Mouse (Mus musculus) midbrain, embryonic 10.5 days (tissue): ENCODE data around the gene Akt2. TPM values are rescaled to one million over a fixed set of nuclear protein-coding genes. Genes with fewer than 3 reads are reported as not detected.
A peak's percentile ranks its signal among the peaks of the same experiment; 100 is the strongest.

Experiments used
- DNase-seq: peaks from one replicate; pipeline ENCODE4 v3.0.0-alpha.2; 2017; ENCODE audit warnings: low spot score
- H3K27ac ChIP-seq: fragments of 300-500 bp; sonication (generic); replicated peaks from 2 replicates; pipeline ENCODE4 v1.5.1; 2016; ENCODE audit warnings: mild to moderate bottlenecking
- H3K27me3 ChIP-seq: fragments of 300-500 bp; sonication (generic); 2 replicates; pipeline ENCODE4 v1.6.1; 2016; ENCODE audit warnings: low read depth, mild to moderate bottlenecking; ENCODE audit not compliant: poor library complexity, severe bottlenecking
- H3K36me3 ChIP-seq: fragments of 300-500 bp; sonication (generic); 2 replicates; pipeline ENCODE4 v1.6.1; 2016; ENCODE audit warnings: mild to moderate bottlenecking, moderate library complexity
- H3K4me1 ChIP-seq: fragments of 300-500 bp; sonication (generic); 2 replicates; pipeline ENCODE4 v1.6.1; 2016
- H3K4me3 ChIP-seq: fragments of 300-500 bp; sonication (generic); 2 replicates; pipeline ENCODE4 v1.5.1; 2016; ENCODE audit warnings: mild to moderate bottlenecking, moderate library complexity
- H3K9me3 ChIP-seq: fragments of 300-500 bp; sonication (generic); replicated peaks from 2 replicates; pipeline ENCODE4 v1.6.1; 2016; ENCODE audit warnings: mild to moderate bottlenecking
- WGBS: fragments of 180-500 bp; shearing (Covaris S2); methylation state at CpG from one replicate; pipeline ENCODE4 v1.1.7; 2016; 5-methylcytosine and 5-hydroxymethylcytosine counted together
- polyA plus RNA-seq: library from polyadenylated mRNA; unstranded; fragments of >200 nt; fragmentation: Nextera tagmentation; extraction: Ambion mirVana; gene quantifications from 2 replicates; pipeline ENCODE4 v1.2.1, GENCODE M21; 2016

Akt2 gene
- polyA plus RNA-seq, 1 experiment from 2014 or later = 85.9 TPM

DNA sequence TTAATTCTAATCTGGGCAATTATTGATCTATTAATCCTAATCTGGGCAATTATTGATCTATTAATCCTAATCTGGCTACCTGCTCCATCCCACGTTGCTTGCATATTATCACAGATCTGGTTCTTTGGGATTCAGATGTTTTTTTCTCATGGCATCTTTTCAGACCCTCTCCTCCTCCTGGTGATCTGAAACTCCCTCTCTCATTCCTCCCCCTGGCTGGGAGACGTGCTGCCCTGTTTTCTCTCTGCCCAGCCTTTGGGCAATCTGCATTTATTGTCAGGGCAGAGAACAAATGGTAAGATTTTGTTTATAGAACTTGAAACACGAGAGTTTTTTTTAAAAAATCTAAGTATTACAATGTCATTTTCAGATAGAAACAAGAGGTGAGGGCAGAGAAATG is 96.5 kb downstream of the Akt2 start:
- WGBS = 75% methylated on average over 3 of the region's 3 CpGs
- H3K36me3 ChIP-seq = no peaks in the 10 kb centered on the region
- no peak for DNase-seq
- H3K27me3 ChIP-seq = no peaks in the 10 kb centered on the region
- H3K27ac ChIP-seq = no peak overlapping the region
- H3K9me3 ChIP-seq = no peaks in the 10 kb centered on the region
- peaks cover 23% of the 10 kb centered on the region for H3K4me1 ChIP-seq
- peak overlapping the region; percentile 57; the same call in 1 of the 2 replicates for H3K4me3 ChIP-seq

DNA sequence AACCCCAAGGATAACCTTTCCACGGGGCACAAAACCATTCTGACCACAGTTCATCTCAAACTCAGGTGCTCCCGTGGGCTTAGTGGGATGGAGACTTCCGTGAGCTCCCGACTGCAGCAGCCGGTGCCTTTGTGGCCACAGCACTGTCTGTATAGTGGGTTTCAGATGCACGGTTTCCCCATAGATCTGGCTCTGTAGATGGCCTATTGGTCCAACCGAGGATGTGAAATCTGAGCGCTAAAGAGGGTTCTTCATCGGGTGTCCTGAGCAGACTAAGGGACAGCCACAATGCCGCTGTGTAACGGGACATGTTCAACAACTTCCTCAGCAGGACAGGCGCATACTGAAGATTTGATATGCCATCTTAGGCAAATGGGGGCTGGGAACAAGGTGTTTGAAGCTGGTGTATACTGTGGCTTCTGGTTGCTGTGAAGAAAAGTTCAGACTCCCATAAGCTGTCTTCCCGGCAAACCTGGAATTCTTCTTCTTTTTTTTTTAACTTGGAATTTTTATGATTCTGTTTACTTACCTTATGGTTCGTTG is 97.0 kb downstream of the Akt2 start:
- Histone ChIP-seq H3K4me1 (peaks cover 23% of the 10 kb centered on the region), H3K36me3 (no peaks in the 10 kb centered on the region), H3K27ac (peak overlapping the region; percentile 86), H3K27me3 (no peaks in the 10 kb centered on the region), H3K4me3 (peak overlapping the region; percentile 57), H3K9me3 (no peaks in the 10 kb centered on the region)
- 50% methylated on average over 14 of the region's 14 CpGs for WGBS
- DNase-seq = no peak

DNA sequence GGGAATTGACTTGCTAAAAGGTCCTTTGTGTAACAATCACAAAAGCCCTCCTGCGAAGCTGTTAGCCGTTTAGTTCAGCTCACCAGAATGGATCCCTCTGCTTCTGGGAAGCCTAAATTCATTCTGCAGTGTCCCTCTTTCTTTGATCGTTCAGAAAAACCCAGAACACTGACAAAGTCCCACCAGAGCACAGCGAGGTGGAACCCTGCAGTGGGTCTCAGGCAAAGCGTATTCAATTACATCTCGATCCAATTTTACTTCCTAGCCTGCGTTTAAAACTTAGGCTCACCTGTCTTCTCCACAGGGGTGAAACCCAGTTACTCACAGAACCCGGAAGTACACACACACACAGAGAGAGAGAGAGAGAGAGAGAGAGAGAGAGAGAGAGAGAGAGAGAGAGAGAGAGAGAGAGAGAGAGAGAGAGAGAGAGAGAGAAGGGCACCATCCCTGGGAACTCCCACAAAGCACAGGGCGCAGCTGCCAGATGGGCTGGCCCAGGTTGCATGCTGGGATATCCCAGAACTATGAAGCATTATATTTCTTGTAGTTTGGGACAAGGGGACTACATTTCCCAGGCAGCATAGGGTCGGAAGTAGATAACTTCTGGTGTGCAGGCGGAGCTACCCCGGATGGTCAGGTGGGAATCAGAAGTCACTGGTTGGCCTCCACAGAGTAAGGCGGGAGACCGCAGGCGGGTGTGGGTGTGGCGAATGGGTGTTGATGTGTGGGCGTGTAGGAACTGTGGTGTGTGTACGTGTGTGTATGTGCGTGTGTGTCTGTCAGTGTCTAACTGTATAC is 97.7 kb downstream of the Akt2 start, which contains the start of gene Zfp607b:
TSS of gene Zfp607b (plus strand) at position 526 of the 798 bp plus-strand sequence.
- peak within 1 kb of the TSS; percentile 57 for H3K4me3 ChIP-seq
- H3K27ac ChIP-seq = peak within 1 kb of the TSS; percentile 86
- H3K9me3 ChIP-seq = no peaks in the 10 kb centered on the region
- H3K4me1 ChIP-seq = peaks cover 23% of the 10 kb centered on the region
- under 1% methylated on average over 19 of the region's 19 CpGs for WGBS
- H3K36me3 ChIP-seq = peaks cover 3% of the 10 kb centered on the region
- DNase-seq = peak; percentile 88
- no peaks in the 10 kb centered on the region for H3K27me3 ChIP-seq

Other genes starting within 250 kb of the Akt2 start
- gene Shkbp1, start 235.5 kb upstream of the Akt2 start, polyA plus RNA-seq = 71.7 and 77.2 TPM in 2 replicates
- 0.48 and 0.82 TPM in 2 replicates for gene Gm20479, start 234.1 kb upstream of the Akt2 start, polyA plus RNA-seq
- gene Sptbn4, start 143.9 kb upstream of the Akt2 start, polyA plus RNA-seq = 0.30 and 0.52 TPM in 2 replicates
- gene Blvrb, start 143.6 kb upstream of the Akt2 start, polyA plus RNA-seq = 38.9 and 40.9 TPM in 2 replicates
- gene Sertad3, start 117.8 kb upstream of the Akt2 start, polyA plus RNA-seq = 18.9 and 21.9 TPM in 2 replicates
- 16.4 and 19.2 TPM in 2 replicates for gene Sertad1, start 104.6 kb upstream of the Akt2 start, polyA plus RNA-seq
- gene Prx, start 92.2 kb upstream of the Akt2 start, polyA plus RNA-seq = 2.3 and 2.5 TPM in 2 replicates
- gene Hipk4, start 68.3 kb upstream of the Akt2 start, polyA plus RNA-seq = 0.33 and 0.52 TPM in 2 replicates
- 52.0 and 61.2 TPM in 2 replicates for gene Pld3, start 38.3 kb upstream of the Akt2 start, polyA plus RNA-seq
- 37.3 and 39.3 TPM in 2 replicates for gene 2310022A10Rik, start 38.3 kb upstream of the Akt2 start, polyA plus RNA-seq
- 2.6 and 5.5 TPM in 2 replicates for gene Ttc9b, start 62.4 kb downstream of the Akt2 start, polyA plus RNA-seq
- gene Map3k10, start 83.0 kb downstream of the Akt2 start, polyA plus RNA-seq = 7.5 and 10.1 TPM in 2 replicates
- gene Zfp607b, start 97.8 kb downstream of the Akt2 start, polyA plus RNA-seq = 6.3 and 7.7 TPM in 2 replicates
- 62.4 and 80.1 TPM in 2 replicates for gene Zfp60, start 139.8 kb downstream of the Akt2 start, polyA plus RNA-seq
- 1.9 and 2.1 TPM in 2 replicates for gene Zfp626, start 215.6 kb downstream of the Akt2 start, polyA plus RNA-seq
- 9.9 and 11.1 TPM in 2 replicates for gene Zfp59, start 247.1 kb downstream of the Akt2 start, polyA plus RNA-seq